Mouse (Mus musculus): Measurements from ENCODE around the gene Oxct1. TPM values are rescaled to one million over a fixed set of nuclear protein-coding genes. Genes with fewer than 3 reads are reported as not detected.

Gene Oxct1
- polyA plus RNA-seq, 1 experiment = 17.4 TPM

- TF ChIP-seq POLR2A (IDR thresholded peaks at IDR 0.05; ENCODE audit: low read depth, low read length) (no peak), CTCF (IDR thresholded peaks at IDR 0.05; ENCODE audit: extremely low read depth, insufficient read depth, insufficient read length, insufficient replicate concordance) (no peak)
- H3K27ac ChIP-seq (ENCODE audit: insufficient read depth, low read length) = no peak overlapping the region
- WGBS = 92% methylated on average over 13 of the region's 13 CpGs
- H3K4me1 ChIP-seq (ENCODE audit: control insufficient read depth, insufficient read depth, insufficient read length) = 0 out of 2 replicates have a peak, but pooled peaks cover 2% of the 10 kb centered on the region
- no peak overlapping the region for H3K4me3 ChIP-seq (ENCODE audit: extremely low read depth, insufficient read depth, insufficient read length)
- no peaks in the 10 kb centered on the region for H3K27me3 ChIP-seq (ENCODE audit: control insufficient read depth, insufficient read depth, low read length)
- H3K36me3 ChIP-seq (ENCODE audit: control insufficient read depth, insufficient read depth, low read length) = no peaks in the 10 kb centered on the region
- no peak for DNase-seq (ENCODE audit: low read depth in 1 of 2, low spot score in 2 of 2)
Observed at GRCm38 (mm10) chr15:4079425-4080189, 53.4 kb downstream of the Oxct1 start.

DNA sequence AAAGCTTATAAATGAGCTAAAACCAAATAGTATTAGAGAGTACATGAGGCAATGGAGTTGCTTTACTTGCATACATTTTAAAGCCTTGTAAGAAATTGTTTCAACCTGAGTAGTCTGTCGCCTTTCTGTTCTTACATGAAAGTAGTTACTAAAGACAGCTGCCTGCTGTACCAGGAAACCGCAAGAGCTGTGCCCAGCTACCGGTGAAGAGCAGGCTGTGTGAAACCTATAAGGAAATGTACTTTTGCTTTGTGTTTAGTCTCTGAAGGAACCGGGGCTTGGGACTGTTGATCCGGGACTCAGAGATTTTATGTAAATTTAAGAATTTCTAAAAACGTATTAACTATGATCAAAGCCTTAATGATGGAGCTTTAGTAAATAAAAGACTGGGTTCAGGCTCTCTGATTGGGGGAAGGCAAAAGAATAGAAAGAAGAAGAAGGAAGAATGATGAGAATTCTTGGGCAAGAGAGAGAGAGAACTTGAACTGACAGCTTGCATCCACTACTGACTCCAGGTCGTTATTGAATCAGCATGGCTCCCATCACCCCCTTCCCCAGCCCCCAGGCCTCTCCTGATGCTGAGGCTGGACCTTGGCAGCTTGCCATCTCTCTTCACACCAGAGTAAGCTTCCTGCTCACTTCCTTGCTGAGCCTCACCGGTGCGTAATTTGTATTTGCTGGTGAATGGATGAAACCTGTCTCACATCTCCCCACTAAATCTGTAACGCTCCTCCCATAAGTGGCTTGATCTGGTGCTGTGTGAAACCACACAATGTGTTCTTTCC is 59.6 kb downstream of the Oxct1 start:
- WGBS = 47% methylated on average over 10 of the region's 10 CpGs
- Histone ChIP-seq H3K27me3 (ENCODE audit: control insufficient read depth, insufficient read depth, low read length) (no peaks in the 10 kb centered on the region), H3K4me3 (ENCODE audit: extremely low read depth, insufficient read depth, insufficient read length) (peak overlapping the region; percentile 27; the same call in 1 of the 2 replicates), H3K4me1 (ENCODE audit: control insufficient read depth, insufficient read depth, insufficient read length) (peaks cover 7% of the 10 kb centered on the region; the same call in 1 of the 2 replicates), H3K27ac (ENCODE audit: insufficient read depth, low read length) (peak overlapping the region; percentile 76), H3K36me3 (ENCODE audit: control insufficient read depth, insufficient read depth, low read length) (no peaks in the 10 kb centered on the region)
- DNase-seq (ENCODE audit: low read depth in 1 of 2, low spot score in 2 of 2) = peak; percentile 18 to 21
- no peak for TF ChIP-seq POLR2A (IDR thresholded peaks at IDR 0.05; ENCODE audit: low read depth, low read length)
- no peak for TF ChIP-seq CTCF (IDR thresholded peaks at IDR 0.05; ENCODE audit: extremely low read depth, insufficient read depth, insufficient read length, insufficient replicate concordance)

DNA sequence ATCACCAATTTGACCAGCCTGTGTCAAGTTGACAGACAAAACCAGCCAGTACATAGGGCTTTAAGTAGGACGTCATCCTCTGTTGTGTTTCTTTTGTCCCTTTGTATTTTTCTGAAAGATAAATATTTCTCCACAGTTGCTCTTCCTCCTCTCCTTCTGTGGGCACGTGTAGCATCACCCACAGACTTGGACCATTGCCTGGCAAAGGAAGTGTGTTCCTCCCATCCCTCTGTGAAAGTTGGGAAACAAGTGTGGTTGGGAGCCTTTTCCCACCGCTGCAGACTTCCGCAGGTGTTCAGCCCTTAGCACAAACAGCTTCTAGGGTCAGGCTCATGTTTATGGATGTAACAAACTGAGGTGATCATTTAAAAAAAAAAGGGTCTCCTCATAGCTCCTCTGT is 61.3 kb downstream of the Oxct1 start:
- TF ChIP-seq POLR2A (IDR thresholded peaks at IDR 0.05; ENCODE audit: low read depth, low read length) = no peak
- no peak for TF ChIP-seq CTCF (IDR thresholded peaks at IDR 0.05; ENCODE audit: extremely low read depth, insufficient read depth, insufficient read length, insufficient replicate concordance)
- peaks cover 7% of the 10 kb centered on the region; the same call in 1 of the 2 replicates for H3K4me1 ChIP-seq (ENCODE audit: control insufficient read depth, insufficient read depth, insufficient read length)

DNA sequence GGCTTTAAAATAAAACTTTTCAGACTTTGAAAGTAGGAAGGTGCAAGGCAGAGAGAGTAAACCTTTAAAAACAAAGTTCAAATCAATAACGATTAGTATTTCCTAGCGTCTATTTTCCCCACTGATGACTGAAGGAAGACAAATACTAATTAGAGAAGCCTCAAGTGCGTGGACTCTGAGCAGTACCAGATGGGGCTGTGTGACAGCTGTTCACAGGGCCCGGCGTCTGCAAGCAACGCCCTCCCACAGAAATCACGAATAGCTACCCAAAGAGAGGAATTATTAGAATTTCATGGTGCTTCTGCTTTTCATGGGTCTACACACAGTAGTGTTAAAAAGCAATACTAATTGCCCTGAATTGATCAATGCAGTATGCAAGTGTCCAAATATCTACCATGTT is 61.7 kb downstream of the Oxct1 start:
- H3K36me3 ChIP-seq (ENCODE audit: control insufficient read depth, insufficient read depth, low read length) = peaks cover 8% of the 10 kb centered on the region; the same call in 1 of the 2 replicates
- H3K27me3 ChIP-seq (ENCODE audit: control insufficient read depth, insufficient read depth, low read length) = no peaks in the 10 kb centered on the region
- 90% methylated on average over 7 of the region's 7 CpGs for WGBS
- H3K4me1 ChIP-seq (ENCODE audit: control insufficient read depth, insufficient read depth, insufficient read length) = peaks cover 7% of the 10 kb centered on the region; the same call in 1 of the 2 replicates
- no peak overlapping the region for H3K27ac ChIP-seq (ENCODE audit: insufficient read depth, low read length)
- no peak for DNase-seq (ENCODE audit: low read depth in 1 of 2, low spot score in 2 of 2)
- no peak for TF ChIP-seq CTCF (IDR thresholded peaks at IDR 0.05; ENCODE audit: extremely low read depth, insufficient read depth, insufficient read length, insufficient replicate concordance)
- no peak for TF ChIP-seq POLR2A (IDR thresholded peaks at IDR 0.05; ENCODE audit: low read depth, low read length)
- no peak overlapping the region for H3K4me3 ChIP-seq (ENCODE audit: extremely low read depth, insufficient read depth, insufficient read length)

More for the DNA sequence above, 61.3 kb downstream of the Oxct1 start:
- Histone ChIP-seq H3K27me3 (ENCODE audit: control insufficient read depth, insufficient read depth, low read length) (no peaks in the 10 kb centered on the region), H3K27ac (ENCODE audit: insufficient read depth, low read length) (no peak overlapping the region), H3K4me3 (ENCODE audit: extremely low read depth, insufficient read depth, insufficient read length) (no peak overlapping the region), H3K36me3 (ENCODE audit: control insufficient read depth, insufficient read depth, low read length) (peaks cover 8% of the 10 kb centered on the region; the same call in 1 of the 2 replicates)
- no peak for DNase-seq (ENCODE audit: low read depth in 1 of 2, low spot score in 2 of 2)
- 88% methylated on average over 4 of the region's 4 CpGs for WGBS

GRCm38 (mm10) chr15:4090601-4091000 is 64.4 kb downstream of the Oxct1 start:
- no peak for DNase-seq (ENCODE audit: low read depth in 1 of 2, low spot score in 2 of 2)
- no peaks in the 10 kb centered on the region for H3K27me3 ChIP-seq (ENCODE audit: control insufficient read depth, insufficient read depth, low read length)
- H3K27ac ChIP-seq (ENCODE audit: insufficient read depth, low read length) = no peak overlapping the region
- 88% methylated on average over 3 of the region's 3 CpGs for WGBS
- H3K4me1 ChIP-seq (ENCODE audit: control insufficient read depth, insufficient read depth, insufficient read length) = no peaks in the 10 kb centered on the region; the same call in 1 of the 2 replicates
- H3K36me3 ChIP-seq (ENCODE audit: control insufficient read depth, insufficient read depth, low read length) = peaks cover 8% of the 10 kb centered on the region; the same call in 1 of the 2 replicates
- no peak overlapping the region for H3K4me3 ChIP-seq (ENCODE audit: extremely low read depth, insufficient read depth, insufficient read length)
- TF ChIP-seq CTCF (IDR thresholded peaks at IDR 0.05; ENCODE audit: extremely low read depth, insufficient read depth, insufficient read length, insufficient replicate concordance) (no peak), POLR2A (IDR thresholded peaks at IDR 0.05; ENCODE audit: low read depth, low read length) (no peak)

GRCm38 (mm10) chr15:4092586-4092985 is 66.4 kb downstream of the Oxct1 start:
- TF ChIP-seq POLR2A (IDR thresholded peaks at IDR 0.05; ENCODE audit: low read depth, low read length) (no peak), CTCF (IDR thresholded peaks at IDR 0.05; ENCODE audit: extremely low read depth, insufficient read depth, insufficient read length, insufficient replicate concordance) (no peak)
- 93% methylated on average over 2 of the region's 2 CpGs for WGBS
- Histone ChIP-seq H3K36me3 (ENCODE audit: control insufficient read depth, insufficient read depth, low read length) (peaks cover 13% of the 10 kb centered on the region), H3K4me1 (ENCODE audit: control insufficient read depth, insufficient read depth, insufficient read length) (no peaks in the 10 kb centered on the region), H3K27ac (ENCODE audit: insufficient read depth, low read length) (no peak overlapping the region), H3K4me3 (ENCODE audit: extremely low read depth, insufficient read depth, insufficient read length) (no peak overlapping the region), H3K27me3 (ENCODE audit: control insufficient read depth, insufficient read depth, low read length) (no peaks in the 10 kb centered on the region)
- no peak for DNase-seq (ENCODE audit: low read depth in 1 of 2, low spot score in 2 of 2)

Measured in spleen, adult 2 months (tissue).